Mouse (Mus musculus) hindbrain, embryonic 15.5 days (tissue): ENCODE measurements at regions not wholly inside any gene's neighbourhood (a gene's known extent, or its start where the extent isn't known, plus 50 kb on each side); places are given as distances from the start of the nearest gene placed in this dataset.
A peak's percentile ranks its signal among the peaks of the same experiment; 100 is the strongest.
"Not testable (repeated sequence)": the region's sequence is repeated elsewhere in the genome, so short reads cannot be mapped to it uniquely, and the experiment has no call there.

Experiments
- ATAC-seq: fragments of 200-750 bp; cut with Nextera tagmentation; 2 replicates; pipeline ENCODE4 v1.8.0; 2017; ENCODE audit warnings: low read depth, moderate number of reproducible peaks, moderate TSS enrichment; ENCODE audit not compliant: low FRiP score
- H3K27ac ChIP-seq: fragments of 300-500 bp; sonication (generic); replicated peaks from 2 replicates; pipeline ENCODE4 v1.5.1; 2015; ENCODE audit warnings: mild to moderate bottlenecking, inconsistent platforms
- H3K27me3 ChIP-seq: fragments of 300-500 bp; sonication (generic); 2 replicates; pipeline ENCODE4 v1.6.1; 2015; ENCODE audit warnings: control low read depth, inconsistent platforms
- H3K36me3 ChIP-seq: fragments of 300-500 bp; sonication (generic); 2 replicates; pipeline ENCODE4 v1.6.1; 2015; ENCODE audit warnings: control low read depth, inconsistent platforms
- H3K4me1 ChIP-seq: fragments of 300-500 bp; sonication (generic); replicated peaks from 2 replicates; pipeline ENCODE4 v1.6.1; 2015; ENCODE audit warnings: control low read depth, inconsistent platforms
- H3K4me2 ChIP-seq: fragments of 300-500 bp; sonication (generic); 2 replicates; pipeline ENCODE4 v1.6.1; 2015; ENCODE audit warnings: moderate library complexity, mild to moderate bottlenecking, inconsistent platforms
- H3K4me3 ChIP-seq: fragments of 300-500 bp; sonication (generic); 2 replicates; pipeline ENCODE4 v1.5.1; 2015; ENCODE audit warnings: mild to moderate bottlenecking, inconsistent platforms
- H3K9ac ChIP-seq: fragments of 300-500 bp; sonication (generic); 2 replicates; pipeline ENCODE4 v1.6.1; 2015; ENCODE audit warnings: inconsistent platforms
- H3K9me3 ChIP-seq: fragments of 300-500 bp; sonication (generic); 2 replicates; pipeline ENCODE4 v1.6.1; 2016; ENCODE audit warnings: control low read depth, inconsistent platforms
- WGBS: fragments of 180-500 bp; shearing (Covaris S2); methylation state at CpG from one replicate; pipeline ENCODE4 v1.1.7; 2015; 5-methylcytosine and 5-hydroxymethylcytosine counted together

- Histone ChIP-seq H3K9ac (no peak overlapping the region), H3K27me3 (no peaks in the 10 kb centered on the region), H3K4me1 (0 out of 2 replicates have a peak, but pooled peaks cover 3% of the 10 kb centered on the region), H3K4me2 (no peak overlapping the region), H3K4me3 (no peak overlapping the region), H3K27ac (no peak overlapping the region), H3K9me3 (no peaks in the 10 kb centered on the region), H3K36me3 (no peaks in the 10 kb centered on the region)
- ATAC-seq = peak; percentile 56; the same call in 1 of the 2 replicates
- WGBS = 59% methylated on average over 4 of the region's 4 CpGs
Observed at GRCm38 (mm10) chr2:78306897-78307296, 360.7 kb upstream of the Cwc22 start.

- H3K4me1 ChIP-seq = no peaks in the 10 kb centered on the region
- no peak overlapping the region for H3K4me3 ChIP-seq
- H3K4me2 ChIP-seq = no peak overlapping the region
- H3K27ac ChIP-seq = no peak overlapping the region
- no peaks in the 10 kb centered on the region for H3K36me3 ChIP-seq
- no peak overlapping the region for H3K9ac ChIP-seq
- no peaks in the 10 kb centered on the region for H3K27me3 ChIP-seq
- no peaks in the 10 kb centered on the region for H3K9me3 ChIP-seq
- no peak for ATAC-seq
- 30% methylated on average over 1 of the region's 1 CpGs for WGBS
Observed at GRCm38 (mm10) chr2:78291665-78292064, 345.5 kb upstream of the Cwc22 start.

- peaks cover 4% of the 10 kb centered on the region; the same call in 1 of the 2 replicates for H3K4me1 ChIP-seq
- H3K9ac ChIP-seq = no peak overlapping the region
- H3K9me3 ChIP-seq = no peaks in the 10 kb centered on the region
- H3K4me3 ChIP-seq = no peak overlapping the region
- no peaks in the 10 kb centered on the region for H3K27me3 ChIP-seq
- no peaks in the 10 kb centered on the region for H3K36me3 ChIP-seq
- ATAC-seq = peak; percentile 45; the same call in 1 of the 2 replicates
- no peak overlapping the region for H3K27ac ChIP-seq
- H3K4me2 ChIP-seq = no peak overlapping the region
Observed at GRCm38 (mm10) chr2:78284806-78285205, 338.6 kb upstream of the Cwc22 start.

GRCm38 (mm10) chr2:78283605-78284004 lies 337.4 kb upstream of the Cwc22 start:
- ATAC-seq = no peak
- WGBS = 70% methylated on average over 4 of the region's 4 CpGs
- Histone ChIP-seq H3K27me3 (no peaks in the 10 kb centered on the region), H3K4me3 (no peak overlapping the region), H3K9me3 (no peaks in the 10 kb centered on the region), H3K9ac (no peak overlapping the region), H3K4me1 (peaks cover 4% of the 10 kb centered on the region; the same call in 1 of the 2 replicates), H3K27ac (no peak overlapping the region), H3K4me2 (no peak overlapping the region), H3K36me3 (no peaks in the 10 kb centered on the region)

GRCm38 (mm10) chr2:78281846-78282245 lies 335.7 kb upstream of the Cwc22 start:
- not testable (repeated sequence) for ATAC-seq, H3K27ac ChIP-seq, H3K4me3 ChIP-seq, H3K27me3 ChIP-seq, H3K4me2 ChIP-seq, H3K36me3 ChIP-seq, H3K9me3 ChIP-seq, H3K9ac ChIP-seq, H3K4me1 ChIP-seq
- WGBS = 55% methylated on average over 6 of the region's 6 CpGs

- no peaks in the 10 kb centered on the region for H3K27me3 ChIP-seq
- H3K27ac ChIP-seq = no peak overlapping the region
- no peak overlapping the region for H3K9ac ChIP-seq
- 77% methylated on average over 5 of the region's 5 CpGs for WGBS
- no peak overlapping the region for H3K4me3 ChIP-seq
- no peaks in the 10 kb centered on the region for H3K9me3 ChIP-seq
- ATAC-seq = no peak
- no peak overlapping the region for H3K4me2 ChIP-seq
- H3K36me3 ChIP-seq = no peaks in the 10 kb centered on the region
- peaks cover 4% of the 10 kb centered on the region; the same call in 1 of the 2 replicates for H3K4me1 ChIP-seq
Observed at GRCm38 (mm10) chr2:78280219-78280915, 334.2 kb upstream of the Cwc22 start.

- no peak overlapping the region; the same call in 1 of the 2 replicates for H3K27ac ChIP-seq
- H3K27me3 ChIP-seq = no peaks in the 10 kb centered on the region
- peak; percentile 67 for ATAC-seq
- no peaks in the 10 kb centered on the region for H3K4me1 ChIP-seq
- H3K9me3 ChIP-seq = no peaks in the 10 kb centered on the region
- no peak overlapping the region for H3K4me3 ChIP-seq
- no peak overlapping the region for H3K4me2 ChIP-seq
- H3K36me3 ChIP-seq = no peaks in the 10 kb centered on the region
- H3K9ac ChIP-seq = no peak overlapping the region
- 67% methylated on average over 5 of the region's 5 CpGs for WGBS
Observed at GRCm38 (mm10) chr2:78279382-78280056, 333.3 kb upstream of the Cwc22 start.

GRCm38 (mm10) chr2:78278630-78279029 lies 332.5 kb upstream of the Cwc22 start:
- H3K4me1 ChIP-seq = no peaks in the 10 kb centered on the region
- no peak overlapping the region for H3K4me3 ChIP-seq
- H3K9me3 ChIP-seq = no peaks in the 10 kb centered on the region
- 84% methylated on average over 2 of the region's 2 CpGs for WGBS
- ATAC-seq = no peak
- H3K27ac ChIP-seq = no peak overlapping the region
- no peak overlapping the region for H3K4me2 ChIP-seq
- no peak overlapping the region for H3K9ac ChIP-seq
- H3K36me3 ChIP-seq = no peaks in the 10 kb centered on the region
- no peaks in the 10 kb centered on the region for H3K27me3 ChIP-seq

- Histone ChIP-seq H3K36me3 (no peaks in the 10 kb centered on the region), H3K9me3 (no peaks in the 10 kb centered on the region), H3K9ac (no peak overlapping the region), H3K27me3 (no peaks in the 10 kb centered on the region), H3K27ac (no peak overlapping the region), H3K4me1 (no peaks in the 10 kb centered on the region), H3K4me3 (no peak overlapping the region), H3K4me2 (no peak overlapping the region)
- ATAC-seq = peak; percentile 70
- 62% methylated on average over 8 of the region's 8 CpGs for WGBS
Observed at GRCm38 (mm10) chr2:78277699-78278098, 331.5 kb upstream of the Cwc22 start.

- H3K27me3 ChIP-seq = no peaks in the 10 kb centered on the region
- no peak overlapping the region for H3K27ac ChIP-seq
- no peak overlapping the region for H3K4me3 ChIP-seq
- no peak for ATAC-seq
- no peak overlapping the region for H3K4me2 ChIP-seq
- no peaks in the 10 kb centered on the region for H3K4me1 ChIP-seq
- H3K9ac ChIP-seq = no peak overlapping the region
- 87% methylated on average over 5 of the region's 5 CpGs for WGBS
- no peaks in the 10 kb centered on the region for H3K9me3 ChIP-seq
- H3K36me3 ChIP-seq = no peaks in the 10 kb centered on the region
Observed at GRCm38 (mm10) chr2:78274122-78274521, 327.9 kb upstream of the Cwc22 start.

- 79% methylated on average over 4 of the region's 4 CpGs for WGBS
- no peak overlapping the region for H3K27ac ChIP-seq
- no peak overlapping the region for H3K4me2 ChIP-seq
Observed at GRCm38 (mm10) chr2:78268705-78269104, 322.5 kb upstream of the Cwc22 start.

GRCm38 (mm10) chr2:78267527-78268375 lies 321.6 kb upstream of the Cwc22 start:
- Histone ChIP-seq H3K27ac (no peak overlapping the region), H3K4me3 (no peak overlapping the region), H3K36me3 (no peaks in the 10 kb centered on the region), H3K27me3 (no peaks in the 10 kb centered on the region), H3K4me2 (no peak overlapping the region), H3K9ac (no peak overlapping the region), H3K9me3 (no peaks in the 10 kb centered on the region), H3K4me1 (no peaks in the 10 kb centered on the region)
- WGBS = 75% methylated on average over 2 of the region's 2 CpGs
- peak; percentile 48; the same call in 1 of the 2 replicates for ATAC-seq

More at GRCm38 (mm10) chr2:78268705-78269104, 322.5 kb upstream of the Cwc22 start:
- Histone ChIP-seq H3K4me1 (no peaks in the 10 kb centered on the region), H3K9me3 (no peaks in the 10 kb centered on the region), H3K9ac (no peak overlapping the region), H3K27me3 (no peaks in the 10 kb centered on the region), H3K36me3 (no peaks in the 10 kb centered on the region), H3K4me3 (no peak overlapping the region)
- ATAC-seq = no peak
